Mouse (Mus musculus): ENCODE measurements around the gene Lsamp.

GRCm38 (mm10) chr16:41091259-41091658, 1107.1 kb downstream of the Lsamp start:
- TF ChIP-seq TAL1 (IDR thresholded peaks at IDR 0.05; ENCODE audit: low read length) (no peak), GATA1 (IDR thresholded peaks at IDR 0.05; ENCODE audit: low read length) (no peak)
